Mouse (Mus musculus): ENCODE data around the gene Hist2h2ab.

GRCm38 (mm10) chr3:96230910-96231757 is 11.5 kb downstream of the Hist2h2ab start:
- TF ChIP-seq GABPA (IDR thresholded peaks at IDR 0.05; ENCODE audit: low read depth, low read length) (no peak), CTCF (IDR thresholded peaks at IDR 0.05 in 2 of 3, conservative IDR thresholded peaks at IDR 0.05 in 1 of 3; ENCODE audit: control insufficient read depth in 1 of 3, insufficient read depth in 1 of 3, low read depth in 2 of 3, low read length in 3 of 3, poor library complexity in 1 of 3, severe bottlenecking in 1 of 3) (no peak), MAX (IDR thresholded peaks at IDR 0.05; ENCODE audit: low read length) (no peak), CHD2 (IDR thresholded peaks at IDR 0.05; ENCODE audit: low read length) (no peak), NELFE (IDR thresholded peaks at IDR 0.05; ENCODE audit: low read depth, low read length) (no peak), MAZ (IDR thresholded peaks at IDR 0.05; ENCODE audit: low read depth, low read length) (no peak), POLR2A (IDR thresholded peaks at IDR 0.05; ENCODE audit: control insufficient read depth in 1 of 2, insufficient read depth in 1 of 2, low read depth in 1 of 2, low read length in 2 of 2, poor library complexity in 1 of 2) (no peak), ZMIZ1 (IDR thresholded peaks at IDR 0.05; ENCODE audit: low read depth, low read length) (no peak), UBTF (IDR thresholded peaks at IDR 0.05; ENCODE audit: borderline replicate concordance, insufficient read depth, low read depth, low read length) (no peak), CHD1 (IDR thresholded peaks at IDR 0.05; ENCODE audit: low read depth, low read length) (no peak), TAL1 (IDR thresholded peaks at IDR 0.05; ENCODE audit: low read length) (peak; percentile 79), GATA1 (IDR thresholded peaks at IDR 0.05; ENCODE audit: low read depth, low read length) (no peak), SIN3A (IDR thresholded peaks at IDR 0.05; ENCODE audit: low read length) (no peak)

All from MEL (cell line).